Mouse (Mus musculus) thymus, adult 2 months (tissue): Measurements from ENCODE around the gene Rarb. TPM values are rescaled to one million over a fixed set of nuclear protein-coding genes. Genes with fewer than 3 reads are reported as not detected.

Source experiments
- DNase-seq: peaks from one replicate; pipeline ENCODE4 v3.0.0; 2021
- H3K27ac ChIP-seq: fragments of 200-500 bp; 2 replicates; pipeline ENCODE4 v1.5.1; 2012; ENCODE audit warnings: low read length, control low read depth; ENCODE audit not compliant: control insufficient read depth, insufficient read depth
- H3K27me3 ChIP-seq: fragments of 200-500 bp; 2 replicates; pipeline ENCODE4 v1.6.1; 2012; ENCODE audit warnings: mild to moderate bottlenecking, low read length, moderate library complexity, mixed read lengths; ENCODE audit not compliant: control insufficient read depth, insufficient read depth
- H3K36me3 ChIP-seq: fragments of 200-500 bp; 2 replicates; pipeline ENCODE4 v1.6.1; 2012; ENCODE audit warnings: mild to moderate bottlenecking, low read length, moderate library complexity; ENCODE audit not compliant: control insufficient read depth, insufficient read depth
- H3K4me1 ChIP-seq: fragments of 200-500 bp; replicated peaks from 2 replicates; pipeline ENCODE4 v1.6.1; 2012; ENCODE audit warnings: low read length; ENCODE audit not compliant: control insufficient read depth, insufficient read depth
- H3K4me3 ChIP-seq: fragments of 200-500 bp; 2 replicates; pipeline ENCODE4 v1.5.1; 2012; ENCODE audit warnings: mild to moderate bottlenecking, low read length, control low read depth, moderate library complexity; ENCODE audit not compliant: control insufficient read depth, insufficient read depth
- CTCF ChIP-seq: fragments of 200-500 bp; IDR thresholded peaks from 2 replicates; pipeline ENCODE4 v1.5.1; 2012; ENCODE audit warnings: mild to moderate bottlenecking, control low read depth, low read length, moderate library complexity, borderline replicate concordance; ENCODE audit not compliant: control insufficient read depth, poor library complexity, insufficient read depth; ENCODE audit errors: extremely low read depth
- POLR2A ChIP-seq: fragments of 200-500 bp; IDR thresholded peaks from 2 replicates; pipeline ENCODE4 v1.6.1; 2012; ENCODE audit warnings: mild to moderate bottlenecking, low read length, control low read depth, moderate library complexity; ENCODE audit not compliant: control insufficient read depth, poor library complexity, insufficient read depth; ENCODE audit errors: extremely low read depth
- WGBS: fragments of 180-500 bp; shearing (Covaris S2); methylation state at CpG from one replicate; pipeline ENCODE4 v1.1.7; 2018; 5-methylcytosine and 5-hydroxymethylcytosine counted together
- polyA plus RNA-seq: library from polyadenylated mRNA; depleted of rRNA; stranded (reverse); fragments of >200 nt; gene quantifications from 2 replicates; pipeline ENCODE4 v1.2.3, GENCODE M21; 2012

Gene Rarb
- polyA plus RNA-seq, 1 experiment, result 2.9 TPM

- Histone ChIP-seq H3K4me1 (peaks cover 2% of the 10 kb centered on the region; the same call in 1 of the 2 replicates), H3K27me3 (no peaks in the 10 kb centered on the region), H3K36me3 (no peaks in the 10 kb centered on the region), H3K4me3 (no peak overlapping the region), H3K27ac (no peak overlapping the region)
- TF ChIP-seq CTCF (no peak), POLR2A (no peak)
- WGBS, result 66% methylated on average over 1 of the region's 1 CpGs
- no peak for DNase-seq
Observed at GRCm38 (mm10) chr14:16554319-16554642, 264.7 kb downstream of the Rarb start.

GRCm38 (mm10) chr14:16552293-16552692 lies 266.7 kb downstream of the Rarb start:
- DNase-seq, result no peak
- no peaks in the 10 kb centered on the region for H3K27me3 ChIP-seq
- H3K27ac ChIP-seq, result no peak overlapping the region
- 59% methylated on average over 1 of the region's 1 CpGs for WGBS
- peaks cover 2% of the 10 kb centered on the region; the same call in 1 of the 2 replicates for H3K4me1 ChIP-seq
- TF ChIP-seq CTCF (no peak), POLR2A (no peak)
- no peaks in the 10 kb centered on the region for H3K36me3 ChIP-seq
- H3K4me3 ChIP-seq, result no peak overlapping the region

DNA sequence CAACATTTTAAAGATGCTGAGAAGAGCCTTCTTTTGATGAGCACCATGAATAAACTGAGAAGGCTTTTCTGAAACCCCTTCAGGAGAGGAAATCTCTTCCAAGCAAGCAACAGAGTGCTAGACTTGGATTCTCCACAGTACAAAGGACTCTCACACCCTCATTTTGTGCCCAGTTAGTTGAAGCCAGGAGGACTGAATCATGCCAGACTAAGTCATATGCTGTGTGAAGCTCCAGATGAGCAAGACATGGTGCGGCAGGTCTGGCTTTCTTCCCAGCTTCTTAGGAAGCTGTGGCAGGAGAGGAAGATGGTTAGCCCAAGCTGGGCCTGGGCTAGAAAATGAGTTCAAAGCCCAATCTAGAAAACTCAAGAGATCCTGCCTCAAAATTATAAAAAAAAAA lies 267.1 kb downstream of the Rarb start:
- 70% methylated on average over 1 of the region's 1 CpGs for WGBS
- no peaks in the 10 kb centered on the region for H3K27me3 ChIP-seq
- TF ChIP-seq POLR2A, result no peak
- no peak for TF ChIP-seq CTCF

DNA sequence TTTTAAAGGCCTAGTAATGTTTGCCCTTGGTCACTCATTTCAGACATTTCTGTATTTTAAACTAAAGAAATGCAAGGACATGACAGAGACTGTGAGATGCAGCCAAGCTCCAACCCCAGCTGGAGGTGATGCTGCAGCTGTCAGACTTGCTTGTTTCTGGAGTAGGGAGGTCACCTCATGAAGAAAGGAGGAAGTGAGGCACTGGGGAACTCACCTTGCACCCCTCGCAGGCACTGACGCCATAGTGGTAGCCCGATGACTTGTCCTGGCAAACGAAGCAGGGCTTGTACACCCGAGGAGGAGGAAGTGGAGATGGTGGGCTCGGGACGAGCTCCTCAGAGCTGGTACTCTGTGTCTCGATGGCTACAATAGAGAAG lies 270.8 kb downstream of the Rarb start:
- no peak overlapping the region for H3K27ac ChIP-seq
- WGBS, result 40% methylated on average over 8 of the region's 8 CpGs
- TF ChIP-seq POLR2A (no peak), CTCF (no peak)

More for the DNA sequence above, 267.1 kb downstream of the Rarb start:
- Histone ChIP-seq H3K36me3 (no peaks in the 10 kb centered on the region), H3K27ac (no peak overlapping the region), H3K4me3 (no peak overlapping the region), H3K4me1 (peaks cover 2% of the 10 kb centered on the region; the same call in 1 of the 2 replicates)
- no peak for DNase-seq

GRCm38 (mm10) chr14:16547492-16548199 lies 271.3 kb downstream of the Rarb start:
- H3K27me3 ChIP-seq, result no peaks in the 10 kb centered on the region
- H3K4me1 ChIP-seq, result no peaks in the 10 kb centered on the region
- WGBS, result 89% methylated on average over 6 of the region's 6 CpGs
- no peak overlapping the region for H3K4me3 ChIP-seq
- H3K27ac ChIP-seq, result no peak overlapping the region
- no peak for DNase-seq
- H3K36me3 ChIP-seq, result no peaks in the 10 kb centered on the region
- TF ChIP-seq CTCF (no peak), POLR2A (no peak)

More for the DNA sequence above, 270.8 kb downstream of the Rarb start:
- Histone ChIP-seq H3K27me3 (no peaks in the 10 kb centered on the region), H3K4me1 (0 out of 2 replicates have a peak, but pooled peaks cover 2% of the 10 kb centered on the region), H3K4me3 (no peak overlapping the region), H3K36me3 (no peaks in the 10 kb centered on the region)
- DNase-seq, result no peak

GRCm38 (mm10) chr14:16544995-16545394 lies 274.0 kb downstream of the Rarb start:
- no peaks in the 10 kb centered on the region for H3K4me1 ChIP-seq
- H3K4me3 ChIP-seq, result no peak overlapping the region
- no peak for DNase-seq
- 87% methylated on average over 2 of the region's 2 CpGs for WGBS
- TF ChIP-seq CTCF (no peak), POLR2A (no peak)
- no peak overlapping the region for H3K27ac ChIP-seq
- H3K27me3 ChIP-seq, result no peaks in the 10 kb centered on the region
- no peaks in the 10 kb centered on the region for H3K36me3 ChIP-seq

DNA sequence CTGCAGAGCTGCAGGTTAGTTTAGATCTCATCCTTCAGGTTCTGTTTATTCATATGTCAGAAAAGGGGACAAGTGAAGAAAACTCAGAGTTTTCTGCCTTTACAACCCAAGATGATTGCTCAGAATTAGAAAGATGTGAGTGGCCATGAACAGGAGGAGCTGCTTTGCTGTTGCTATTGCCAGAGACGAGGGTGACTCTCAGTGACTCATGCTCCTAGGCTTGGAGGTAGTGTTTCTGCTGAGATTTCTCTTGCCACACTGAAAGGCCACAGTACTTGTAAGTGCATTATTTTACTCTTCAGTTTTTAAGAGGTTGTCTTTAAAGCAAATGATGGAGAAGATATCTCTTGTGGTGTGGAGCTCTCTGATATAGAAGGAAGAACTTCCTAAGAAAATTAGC lies 277.3 kb downstream of the Rarb start:
- Histone ChIP-seq H3K27ac (no peak overlapping the region), H3K27me3 (no peaks in the 10 kb centered on the region), H3K4me3 (no peak overlapping the region), H3K36me3 (no peaks in the 10 kb centered on the region), H3K4me1 (no peaks in the 10 kb centered on the region)
- TF ChIP-seq POLR2A (no peak), CTCF (no peak)
- 91% methylated on average over 1 of the region's 1 CpGs for WGBS
- DNase-seq, result no peak
